Mouse (Mus musculus) limb, embryonic 10.5 days (tissue): Measurements from ENCODE around the gene Ccr8. TPM values are rescaled to one million over a fixed set of nuclear protein-coding genes. Genes with fewer than 3 reads are reported as not detected.
A peak's percentile ranks its signal among the peaks of the same experiment; 100 is the strongest.

Experiments used
- DNase-seq: peaks from one replicate; pipeline ENCODE4 v3.0.0-alpha.2; 2017; ENCODE audit warnings: low spot score
- H3K27ac ChIP-seq: fragments of 300-500 bp; sonication (generic); 2 replicates; pipeline ENCODE4 v1.5.1; 2016; ENCODE audit warnings: mild to moderate bottlenecking
- H3K27me3 ChIP-seq: fragments of 300-500 bp; sonication (generic); 2 replicates; pipeline ENCODE4 v1.6.1; 2016; ENCODE audit warnings: low read depth, mild to moderate bottlenecking; ENCODE audit not compliant: poor library complexity, severe bottlenecking
- H3K36me3 ChIP-seq: fragments of 300-500 bp; sonication (generic); 2 replicates; pipeline ENCODE4 v1.6.1; 2016; ENCODE audit warnings: mild to moderate bottlenecking, moderate library complexity
- H3K4me1 ChIP-seq: fragments of 300-500 bp; sonication (generic); 2 replicates; pipeline ENCODE4 v1.6.1; 2016
- H3K4me3 ChIP-seq: fragments of 300-500 bp; sonication (generic); 2 replicates; pipeline ENCODE4 v1.5.1; 2016; ENCODE audit warnings: mild to moderate bottlenecking, moderate library complexity
- H3K9me3 ChIP-seq: fragments of 300-500 bp; sonication (generic); replicated peaks from 2 replicates; pipeline ENCODE4 v1.6.1; 2016; ENCODE audit warnings: mild to moderate bottlenecking
- WGBS: fragments of 180-500 bp; shearing (Covaris S2); methylation state at CpG from one replicate; pipeline ENCODE4 v1.1.7; 2016; 5-methylcytosine and 5-hydroxymethylcytosine counted together
- polyA plus RNA-seq: library from polyadenylated mRNA; unstranded; fragments of >200 nt; fragmentation: Nextera tagmentation; extraction: Ambion mirVana; gene quantifications from 2 replicates; pipeline ENCODE4 v1.2.1, GENCODE M21; 2016

Gene Ccr8
- polyA plus RNA-seq, 1 experiment from 2014 or later, result not detected

GRCm38 (mm10) chr9:120126868-120127267 is 35.0 kb downstream of the Ccr8 start:
- H3K9me3 ChIP-seq, result no peaks in the 10 kb centered on the region
- H3K27ac ChIP-seq, result peak overlapping the region; percentile 99
- WGBS, result 66% methylated on average over 11 of the region's 11 CpGs
- H3K4me3 ChIP-seq, result peak overlapping the region; percentile 90
- no peaks in the 10 kb centered on the region for H3K27me3 ChIP-seq
- DNase-seq, result no peak
- H3K36me3 ChIP-seq, result peaks cover 57% of the 10 kb centered on the region
- H3K4me1 ChIP-seq, result peaks cover 10% of the 10 kb centered on the region

GRCm38 (mm10) chr9:120127538-120128251 is 35.8 kb downstream of the Ccr8 start, which contains the start of gene Rpsa:
Rpsa (plus strand) TSS chr9:120127689.
- H3K36me3 ChIP-seq, result peaks cover 59% of the 10 kb centered on the region
- peaks cover 10% of the 10 kb centered on the region for H3K4me1 ChIP-seq
- H3K4me3 ChIP-seq, result peak within 1 kb of the TSS; percentile 90
- H3K27me3 ChIP-seq, result no peaks in the 10 kb centered on the region
- no peaks in the 10 kb centered on the region for H3K9me3 ChIP-seq
- WGBS, result under 1% methylated on average over 72 of the region's 72 CpGs
- peak; percentile 98 for DNase-seq
- H3K27ac ChIP-seq, result peak within 1 kb of the TSS; percentile 99

- 73% methylated on average over 10 of the region's 10 CpGs for WGBS
- Histone ChIP-seq H3K9me3 (no peaks in the 10 kb centered on the region), H3K36me3 (peaks cover 51% of the 10 kb centered on the region), H3K27me3 (no peaks in the 10 kb centered on the region), H3K27ac (peak overlapping the region; percentile 99), H3K4me1 (peaks cover 10% of the 10 kb centered on the region), H3K4me3 (peak overlapping the region; percentile 90)
- no peak for DNase-seq
These were observed 37.4 kb downstream of the Ccr8 start for GRCm38 (mm10) chr9:120129276-120129675.

- 86% methylated on average over 3 of the region's 3 CpGs for WGBS
- Histone ChIP-seq H3K27ac (no peak overlapping the region), H3K36me3 (peaks cover 48% of the 10 kb centered on the region)
These were observed 39.9 kb downstream of the Ccr8 start for GRCm38 (mm10) chr9:120131784-120132288.

GRCm38 (mm10) chr9:120132980-120133754 is 41.3 kb downstream of the Ccr8 start:
- no peaks in the 10 kb centered on the region for H3K27me3 ChIP-seq
- no peak overlapping the region for H3K27ac ChIP-seq
- DNase-seq, result peak; percentile 43
- peaks cover 10% of the 10 kb centered on the region for H3K4me1 ChIP-seq
- no peak overlapping the region for H3K4me3 ChIP-seq
- H3K9me3 ChIP-seq, result no peaks in the 10 kb centered on the region
- 37% methylated on average over 8 of the region's 8 CpGs for WGBS
- peaks cover 48% of the 10 kb centered on the region for H3K36me3 ChIP-seq

More at GRCm38 (mm10) chr9:120131784-120132288, 39.9 kb downstream of the Ccr8 start:
- Histone ChIP-seq H3K4me1 (peaks cover 10% of the 10 kb centered on the region), H3K27me3 (no peaks in the 10 kb centered on the region), H3K9me3 (no peaks in the 10 kb centered on the region), H3K4me3 (no peak overlapping the region)
- DNase-seq, result no peak

- Histone ChIP-seq H3K36me3 (peaks cover 44% of the 10 kb centered on the region), H3K9me3 (no peaks in the 10 kb centered on the region), H3K4me1 (peaks cover 5% of the 10 kb centered on the region), H3K27ac (no peak overlapping the region), H3K27me3 (no peaks in the 10 kb centered on the region), H3K4me3 (no peak overlapping the region)
- DNase-seq, result peak; percentile 34
- 60% methylated on average over 6 of the region's 6 CpGs for WGBS
These were observed 42.0 kb downstream of the Ccr8 start for GRCm38 (mm10) chr9:120133755-120134475.

GRCm38 (mm10) chr9:120134529-120135160 is 42.7 kb downstream of the Ccr8 start:
- no peak overlapping the region for H3K27ac ChIP-seq
- no peaks in the 10 kb centered on the region for H3K27me3 ChIP-seq
- H3K4me1 ChIP-seq, result no peaks in the 10 kb centered on the region
- H3K36me3 ChIP-seq, result peaks cover 36% of the 10 kb centered on the region
- 86% methylated on average over 13 of the region's 13 CpGs for WGBS
- DNase-seq, result no peak
- H3K4me3 ChIP-seq, result no peak overlapping the region
- no peaks in the 10 kb centered on the region for H3K9me3 ChIP-seq

- H3K4me3 ChIP-seq, result no peak overlapping the region
- H3K9me3 ChIP-seq, result no peaks in the 10 kb centered on the region
- H3K4me1 ChIP-seq, result no peaks in the 10 kb centered on the region
- no peak for DNase-seq
- no peak overlapping the region for H3K27ac ChIP-seq
- peaks cover 28% of the 10 kb centered on the region for H3K36me3 ChIP-seq
- no peaks in the 10 kb centered on the region for H3K27me3 ChIP-seq
- 90% methylated on average over 11 of the region's 11 CpGs for WGBS
These were observed 43.5 kb downstream of the Ccr8 start for GRCm38 (mm10) chr9:120135454-120135853.

- no peaks in the 10 kb centered on the region for H3K36me3 ChIP-seq
- no peak overlapping the region for H3K4me3 ChIP-seq
- no peaks in the 10 kb centered on the region for H3K27me3 ChIP-seq
- no peak overlapping the region for H3K27ac ChIP-seq
- 13% methylated on average over 4 of the region's 4 CpGs for WGBS
- no peaks in the 10 kb centered on the region for H3K9me3 ChIP-seq
- DNase-seq, result peak; percentile 84
- H3K4me1 ChIP-seq, result no peaks in the 10 kb centered on the region
These were observed 48.7 kb downstream of the Ccr8 start for GRCm38 (mm10) chr9:120140652-120141051.

GRCm38 (mm10) chr9:120144474-120144873 is 52.6 kb downstream of the Ccr8 start:
- no peaks in the 10 kb centered on the region for H3K36me3 ChIP-seq
- H3K4me3 ChIP-seq, result no peak overlapping the region
- no peaks in the 10 kb centered on the region for H3K27me3 ChIP-seq
- H3K4me1 ChIP-seq, result no peaks in the 10 kb centered on the region
- no peak for DNase-seq
- H3K9me3 ChIP-seq, result no peaks in the 10 kb centered on the region
- 91% methylated on average over 13 of the region's 13 CpGs for WGBS
- H3K27ac ChIP-seq, result no peak overlapping the region
